Mouse (Mus musculus) thymus, adult 2 months (tissue): ENCODE data around the gene Eif3l.

Experiments used
- CTCF ChIP-seq: fragments of 200-500 bp; IDR thresholded peaks from 2 replicates; pipeline ENCODE4 v1.5.1; 2012; ENCODE audit warnings: mild to moderate bottlenecking, control low read depth, low read length, moderate library complexity, borderline replicate concordance; ENCODE audit not compliant: control insufficient read depth, poor library complexity, insufficient read depth; ENCODE audit errors: extremely low read depth
- POLR2A ChIP-seq: fragments of 200-500 bp; IDR thresholded peaks from 2 replicates; pipeline ENCODE4 v1.6.1; 2012; ENCODE audit warnings: mild to moderate bottlenecking, low read length, control low read depth, moderate library complexity; ENCODE audit not compliant: control insufficient read depth, poor library complexity, insufficient read depth; ENCODE audit errors: extremely low read depth

GRCm38 (mm10) chr15:79074913-79075532 lies at the start of gene Eif3l:
- TF ChIP-seq POLR2A (peak; percentile 47), CTCF (0 out of 2 replicates have a peak, but pooled peaks have one; percentile 29)
